Mouse (Mus musculus) monocyte, adult 2 months (primary cell): Measurements from ENCODE around the gene Klhl25.
"Not testable (repeated sequence)": the region's sequence is repeated elsewhere in the genome, so short reads cannot be mapped to it uniquely, and the experiment has no call there.

Experiments used
- DNase-seq, 2 experiments: peaks; one replicate each; pipeline ENCODE4 v3.0.0; 2022; ENCODE audit warnings: low spot score in 2 of 2, low read depth in 1 of 2

The Klhl25 gene

DNA sequence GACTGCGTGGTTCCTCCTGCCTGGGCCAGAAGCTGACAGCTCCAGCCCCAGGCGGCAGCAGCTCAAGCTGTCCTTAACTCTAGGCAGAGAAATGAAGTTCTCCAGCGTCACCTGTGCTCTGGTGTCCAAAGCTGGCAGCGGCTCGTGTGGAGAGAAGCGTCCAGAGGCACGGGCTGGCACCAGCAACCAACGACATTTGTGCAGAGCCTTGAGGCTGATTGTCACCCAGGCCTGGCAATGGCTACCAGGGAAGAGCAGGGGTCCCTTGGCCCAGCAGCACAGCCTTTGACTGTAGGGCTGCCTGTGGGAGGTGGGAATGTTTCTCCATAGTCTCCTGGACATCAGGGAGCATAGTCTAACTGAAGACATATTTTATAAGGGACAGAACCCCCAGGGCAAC lies 24.6 kb downstream of the Klhl25 start:
- no peak for DNase-seq

- DNase-seq, result no peak
These were observed 25.1 kb downstream of the Klhl25 start for GRCm38 (mm10) chr7:75873216-75873615.

- DNase-seq, result no peak
These were observed 25.6 kb downstream of the Klhl25 start for GRCm38 (mm10) chr7:75873746-75874145.

- DNase-seq, result not testable (repeated sequence)
These were observed 31.3 kb downstream of the Klhl25 start for GRCm38 (mm10) chr7:75879436-75879835.

DNA sequence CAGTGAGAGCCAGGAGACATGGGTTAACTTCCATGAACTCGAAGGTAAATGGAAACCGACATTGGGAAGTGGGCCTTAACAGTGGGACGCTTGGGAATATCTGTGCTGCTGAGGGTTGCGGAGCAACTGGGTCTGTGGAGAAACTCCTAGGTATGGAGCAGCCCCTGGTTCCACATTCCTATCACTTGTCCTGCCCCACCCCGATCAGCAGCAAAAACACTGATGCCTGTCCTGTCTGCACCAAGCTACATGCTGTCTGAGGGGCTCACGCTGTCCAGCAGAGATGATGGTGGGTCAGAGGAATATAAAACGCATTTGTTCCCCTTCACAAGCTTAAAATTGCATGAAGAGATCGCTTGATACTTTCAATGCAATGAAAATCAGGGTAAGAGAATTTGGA lies 32.1 kb downstream of the Klhl25 start:
- DNase-seq, result no peak

GRCm38 (mm10) chr7:75880650-75881049 lies 32.5 kb downstream of the Klhl25 start:
- DNase-seq, result peak; percentile 23 to 68

DNA sequence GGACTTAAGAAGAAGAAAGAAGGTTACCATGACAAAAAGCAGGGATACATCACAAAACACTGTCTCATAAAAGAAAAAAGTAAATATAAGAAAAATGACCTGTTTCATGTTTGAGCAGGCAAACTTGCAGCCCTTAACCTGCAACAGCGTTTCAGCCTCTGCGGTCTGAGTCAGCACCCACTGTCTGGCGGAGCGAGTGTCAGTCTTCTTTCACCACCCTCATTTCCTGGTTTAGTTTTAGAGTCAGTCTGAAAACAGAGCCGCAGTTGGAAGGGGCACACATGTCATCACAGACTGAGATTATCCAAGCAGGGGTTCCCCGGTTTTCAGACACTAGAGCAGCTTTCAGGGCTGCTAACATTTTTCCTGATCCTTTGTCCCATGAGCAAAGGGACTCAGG lies 33.3 kb downstream of the Klhl25 start:
- no peak for DNase-seq

DNA sequence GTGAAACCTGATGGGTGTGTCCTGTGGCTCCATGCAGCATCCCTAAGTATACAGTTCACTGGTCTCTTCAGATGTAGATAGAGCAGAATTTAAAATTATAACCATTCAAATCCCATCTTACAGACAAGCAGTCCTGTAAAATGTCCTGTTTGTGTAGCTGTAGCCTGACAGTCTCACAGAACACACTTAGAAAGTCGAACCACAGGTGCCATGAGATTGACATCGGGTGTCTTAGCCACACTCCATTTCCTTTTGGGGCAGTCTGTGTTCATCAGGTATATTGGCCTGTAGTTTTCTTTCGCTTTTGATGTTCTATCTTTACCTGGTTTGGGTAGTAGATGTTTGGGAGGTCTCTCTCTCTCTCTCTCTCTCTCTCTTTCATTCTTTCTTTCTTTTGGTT lies 33.7 kb downstream of the Klhl25 start:
- no peak for DNase-seq

GRCm38 (mm10) chr7:75891466-75891865 lies 43.4 kb downstream of the Klhl25 start:
- DNase-seq, result no peak

GRCm38 (mm10) chr7:75892737-75893136 lies 44.6 kb downstream of the Klhl25 start:
- DNase-seq, result peak in 1 of 2 experiments; percentile 35

DNA sequence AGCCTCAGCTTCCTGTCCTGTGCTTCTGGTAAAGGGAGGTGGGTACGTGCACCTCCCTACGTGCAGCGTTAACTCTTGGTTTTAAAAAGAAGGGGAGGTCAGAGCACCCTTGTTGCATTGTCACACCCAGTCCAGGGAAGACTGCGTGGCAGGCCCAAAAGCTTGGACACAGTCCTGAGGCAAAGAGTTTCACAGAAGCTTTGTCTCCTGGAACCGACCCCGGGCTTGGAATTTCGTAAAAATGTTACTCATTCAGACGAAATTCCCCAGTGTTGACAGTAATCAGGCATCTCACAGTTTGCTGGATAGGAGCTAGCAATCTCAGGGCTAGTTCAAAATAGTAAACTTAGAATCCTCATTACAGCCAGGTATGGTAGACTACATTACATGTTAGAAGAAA lies 45.6 kb downstream of the Klhl25 start:
- no peak for DNase-seq

- no peak for DNase-seq
These were observed 48.9 kb downstream of the Klhl25 start for GRCm38 (mm10) chr7:75897041-75897440.

DNA sequence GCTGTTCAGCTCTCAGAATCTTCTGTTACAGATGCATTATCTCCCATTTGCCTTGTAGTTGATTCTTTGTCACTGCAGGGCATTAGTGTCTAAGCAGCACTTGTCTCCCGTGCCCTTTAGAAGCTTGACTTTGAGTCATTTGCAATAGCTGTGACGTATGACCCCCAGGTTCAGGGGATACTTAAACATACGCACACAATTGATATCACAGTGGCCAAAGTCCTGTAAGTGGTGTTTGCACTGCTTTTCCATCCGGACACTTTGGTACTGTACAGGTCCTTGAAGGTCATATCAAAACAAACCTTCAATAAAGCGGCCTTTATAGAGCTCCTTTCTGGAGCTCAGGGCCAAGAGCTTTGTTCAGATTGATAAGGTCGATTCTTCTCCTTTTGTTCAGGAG lies 51.0 kb downstream of the Klhl25 start:
- no peak for DNase-seq

GRCm38 (mm10) chr7:75899517-75899916 lies 51.4 kb downstream of the Klhl25 start:
- no peak for DNase-seq

- DNase-seq, result no peak
These were observed 51.8 kb downstream of the Klhl25 start for GRCm38 (mm10) chr7:75899954-75900353.

DNA sequence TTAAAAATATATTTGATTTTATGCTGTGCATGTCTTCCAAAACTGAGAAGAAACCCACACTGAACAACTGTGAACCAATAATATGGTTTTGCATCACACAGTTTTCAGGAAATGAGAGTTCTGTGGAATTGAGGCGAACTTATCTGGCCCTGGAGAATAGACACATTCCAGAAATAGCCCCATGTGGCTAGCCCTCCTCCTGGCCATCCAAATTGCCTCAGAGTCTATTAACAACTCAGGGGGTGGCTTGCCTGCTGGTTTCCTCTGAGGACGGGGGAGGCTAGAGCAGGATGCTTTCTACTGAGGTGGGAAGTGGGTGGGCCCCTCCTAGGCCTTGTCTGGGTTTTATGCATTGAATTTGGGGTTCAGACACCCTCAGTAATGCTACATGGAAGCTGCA lies 57.0 kb downstream of the Klhl25 start:
- DNase-seq, result no peak

- peak in 1 of 2 experiments; percentile 16 for DNase-seq
These were observed 62.0 kb downstream of the Klhl25 start for GRCm38 (mm10) chr7:75910035-75910651.

- DNase-seq, result no peak
These were observed 62.5 kb downstream of the Klhl25 start for GRCm38 (mm10) chr7:75910652-75911035.

- DNase-seq, result peak; percentile 20 to 53
These were observed 65.8 kb downstream of the Klhl25 start for GRCm38 (mm10) chr7:75913952-75914351.

GRCm38 (mm10) chr7:75915550-75915949 lies 67.4 kb downstream of the Klhl25 start:
- DNase-seq, result not testable (repeated sequence)

GRCm38 (mm10) chr7:75917662-75918061 lies 69.6 kb downstream of the Klhl25 start:
- DNase-seq, result no peak

DNA sequence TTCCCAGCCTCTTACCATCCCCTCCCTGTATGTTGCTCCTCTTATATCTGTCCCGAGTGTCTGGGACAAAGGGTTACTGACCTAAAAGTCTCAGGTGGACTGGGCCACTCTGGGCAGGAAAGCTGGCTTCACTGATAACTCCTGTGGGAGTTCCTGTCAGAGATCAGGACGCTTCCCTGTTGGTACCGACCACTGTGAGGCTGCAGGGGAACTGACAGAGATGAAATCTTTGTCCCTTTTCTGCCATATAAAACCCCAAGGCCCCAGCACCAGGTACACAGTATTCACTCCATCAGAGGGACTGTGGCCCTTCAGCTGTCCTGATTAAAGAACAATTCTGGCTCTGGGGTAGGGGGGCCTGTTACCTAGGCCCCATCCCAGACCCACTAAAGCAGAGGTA lies 71.6 kb downstream of the Klhl25 start:
- not testable (repeated sequence) for DNase-seq
